Mouse (Mus musculus): ENCODE data around the gene Igfbp5. TPM values are rescaled to one million over a fixed set of nuclear protein-coding genes. Genes with fewer than 3 reads are reported as not detected.

Gene Igfbp5
- total RNA-seq, 2 experiments from 2014 or later, result 161 to 274 TPM

- no peak for DNase-seq
Measured at GRCm38 (mm10) chr1:72842666-72843459, 31.8 kb downstream of the Igfbp5 start.

GRCm38 (mm10) chr1:72839791-72840190 is 34.9 kb downstream of the Igfbp5 start:
- DNase-seq, result no peak

GRCm38 (mm10) chr1:72839356-72839755 is 35.3 kb downstream of the Igfbp5 start:
- DNase-seq, result no peak

- no peak for DNase-seq
Measured at GRCm38 (mm10) chr1:72833563-72833962, 41.1 kb downstream of the Igfbp5 start.

- DNase-seq, result no peak
Measured at GRCm38 (mm10) chr1:72832715-72833153, 42.0 kb downstream of the Igfbp5 start.

GRCm38 (mm10) chr1:72830485-72830884 is 44.2 kb downstream of the Igfbp5 start:
- no peak for DNase-seq

GRCm38 (mm10) chr1:72828843-72829242 is 45.8 kb downstream of the Igfbp5 start:
- no peak for DNase-seq

GRCm38 (mm10) chr1:72827411-72828315 is 47.0 kb downstream of the Igfbp5 start:
- DNase-seq, result no peak

GRCm38 (mm10) chr1:72826931-72827330 is 47.8 kb downstream of the Igfbp5 start:
- no peak for DNase-seq

GRCm38 (mm10) chr1:72826446-72826845 is 48.2 kb downstream of the Igfbp5 start:
- no peak for DNase-seq

GRCm38 (mm10) chr1:72825921-72826320 is 48.8 kb downstream of the Igfbp5 start:
- DNase-seq, result no peak

GRCm38 (mm10) chr1:72825286-72825685 is 49.4 kb downstream of the Igfbp5 start:
- no peak for DNase-seq

- DNase-seq, result no peak
Measured at GRCm38 (mm10) chr1:72824707-72825101, 50.0 kb downstream of the Igfbp5 start.

GRCm38 (mm10) chr1:72823751-72824706 is 50.7 kb downstream of the Igfbp5 start, which contains the start of gene Igfbp2:
Gene Igfbp2 (plus strand): TSS chr1:72824503.
- DNase-seq, result no peak

GRCm38 (mm10) chr1:72822893-72823292 is 51.8 kb downstream of the Igfbp5 start:
- DNase-seq, result no peak

GRCm38 (mm10) chr1:72819995-72820394 is 54.7 kb downstream of the Igfbp5 start:
- no peak for DNase-seq

GRCm38 (mm10) chr1:72815616-72816015 is 59.1 kb downstream of the Igfbp5 start:
- no peak for DNase-seq

- no peak for DNase-seq
Measured at GRCm38 (mm10) chr1:72815184-72815583, 59.5 kb downstream of the Igfbp5 start.

- no peak for DNase-seq
Measured at GRCm38 (mm10) chr1:72813639-72814403, 60.9 kb downstream of the Igfbp5 start.

GRCm38 (mm10) chr1:72813089-72813638 is 61.5 kb downstream of the Igfbp5 start:
- DNase-seq, result no peak

GRCm38 (mm10) chr1:72811061-72811460 is 63.6 kb downstream of the Igfbp5 start:
- DNase-seq, result no peak
